Mouse (Mus musculus) adrenal gland, postnatal 36 days (tissue): Measurements from ENCODE around the gene AB124611. TPM values are rescaled to one million over a fixed set of nuclear protein-coding genes. Genes with fewer than 3 reads are reported as not detected.
"Not testable (repeated sequence)": the region's sequence is repeated elsewhere in the genome, so short reads cannot be mapped to it uniquely, and the experiment has no call there.

Source experiments
- DNase-seq, 2 experiments: peaks; one replicate each; pipeline ENCODE4 v3.0.0; 2021; ENCODE audit warnings: mixed read lengths in 1 of 2
- total RNA-seq, 2 experiments: library from RNA; stranded (reverse); gene quantifications; 2 replicates each; pipeline ENCODE4 v1.2.3; 2021

Gene AB124611
- total RNA-seq, 2 experiments from 2014 or later = 1.5 to 2.9 TPM

DNA sequence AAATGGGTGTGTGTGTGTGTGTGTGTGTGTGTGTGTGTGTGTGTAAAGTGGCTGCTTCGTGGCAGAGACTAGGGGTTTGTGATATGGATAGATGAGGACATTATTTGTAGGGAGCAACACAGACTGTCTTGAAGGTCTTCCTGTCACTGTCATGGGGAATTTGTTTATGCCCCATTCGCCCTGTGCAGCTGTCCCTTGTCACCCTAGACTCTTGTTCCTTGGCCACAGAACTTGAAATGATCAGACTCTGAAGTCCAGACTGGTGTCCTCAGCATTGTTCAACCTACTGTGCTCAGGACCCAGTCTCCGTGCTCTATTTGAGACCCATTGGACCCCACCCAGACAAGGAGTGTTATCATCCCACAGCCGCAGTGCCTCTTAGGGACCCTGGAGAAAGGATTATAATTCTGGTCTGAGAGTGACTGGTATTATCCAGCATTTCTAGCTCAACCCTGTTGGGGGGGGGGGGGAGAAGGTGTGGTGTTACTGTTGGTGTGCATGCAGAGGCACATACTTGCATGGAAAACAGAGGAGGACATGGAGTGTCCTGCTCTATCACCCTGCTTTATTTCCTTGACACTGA, 39.1 kb downstream of the AB124611 start:
- DNase-seq = no peak

- DNase-seq = no peak
These were observed 40.6 kb downstream of the AB124611 start for GRCm38 (mm10) chr9:21566538-21566937.

- no peak for DNase-seq
These were observed 41.1 kb downstream of the AB124611 start for GRCm38 (mm10) chr9:21567051-21567450.

GRCm38 (mm10) chr9:21568657-21569255, 42.8 kb downstream of the AB124611 start:
- DNase-seq = no peak

GRCm38 (mm10) chr9:21574012-21574801, 48.2 kb downstream of the AB124611 start:
- DNase-seq = no peak

DNA sequence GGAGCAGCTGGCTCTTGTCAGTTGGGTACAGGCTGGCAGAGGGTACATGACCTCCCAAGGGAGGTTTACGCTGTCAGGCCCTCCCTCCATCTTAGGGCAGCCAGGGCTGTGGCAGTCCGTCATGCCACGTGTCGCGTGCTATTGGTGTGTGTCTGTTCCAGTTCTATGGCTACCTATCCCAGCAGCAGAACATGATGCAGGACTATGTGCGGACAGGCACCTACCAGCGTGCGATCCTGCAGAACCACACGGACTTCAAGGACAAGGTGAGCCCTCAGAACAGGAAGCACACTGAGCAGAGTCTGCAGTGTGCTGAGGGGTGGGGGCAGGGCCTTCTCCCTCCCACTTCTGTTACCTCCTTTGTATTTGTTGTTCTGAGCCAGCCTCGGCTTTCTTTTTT, 49.3 kb downstream of the AB124611 start:
- no peak for DNase-seq

DNA sequence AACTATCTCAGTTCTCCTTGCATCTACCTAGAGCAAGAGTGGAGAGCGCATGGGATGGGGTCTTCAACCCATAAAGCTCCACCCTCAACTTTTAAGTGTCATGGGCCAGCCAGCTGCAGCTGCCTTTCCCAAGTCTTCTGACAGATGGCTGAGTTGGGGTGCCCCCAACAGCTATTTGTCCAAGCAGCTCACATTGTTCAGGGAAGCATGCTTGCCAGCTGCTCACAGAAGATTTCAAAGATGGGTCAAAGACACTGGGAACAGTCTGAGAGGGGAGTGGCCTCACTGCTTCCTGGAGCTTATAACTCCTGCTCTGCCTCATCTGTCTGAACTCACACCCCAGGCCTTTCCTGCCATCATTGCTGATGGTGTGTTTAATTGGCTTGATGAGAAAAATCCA, 50.3 kb downstream of the AB124611 start:
- DNase-seq = no peak

- no peak for DNase-seq
These were observed 52.2 kb downstream of the AB124611 start for GRCm38 (mm10) chr9:21578226-21578625.

DNA sequence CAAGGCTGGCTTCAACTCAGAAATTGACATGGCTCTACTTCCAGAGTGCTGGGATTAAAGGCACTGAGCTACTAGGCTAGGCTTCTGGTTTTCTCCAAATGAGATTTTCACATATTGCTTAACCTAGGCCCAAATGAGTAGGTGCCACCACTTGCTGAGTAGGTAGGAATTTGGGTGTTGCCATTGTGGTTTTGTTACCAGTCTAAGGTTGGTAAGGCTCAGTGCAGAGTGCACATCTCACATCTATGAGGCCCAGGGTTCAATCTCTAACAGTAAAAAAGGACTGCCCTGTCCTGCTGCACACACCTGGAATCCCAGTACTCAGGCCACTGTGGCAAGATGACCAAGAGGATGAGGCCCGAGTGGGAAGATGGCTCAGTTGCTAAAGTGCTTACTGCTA, 59.4 kb downstream of the AB124611 start:
- DNase-seq = no peak

DNA sequence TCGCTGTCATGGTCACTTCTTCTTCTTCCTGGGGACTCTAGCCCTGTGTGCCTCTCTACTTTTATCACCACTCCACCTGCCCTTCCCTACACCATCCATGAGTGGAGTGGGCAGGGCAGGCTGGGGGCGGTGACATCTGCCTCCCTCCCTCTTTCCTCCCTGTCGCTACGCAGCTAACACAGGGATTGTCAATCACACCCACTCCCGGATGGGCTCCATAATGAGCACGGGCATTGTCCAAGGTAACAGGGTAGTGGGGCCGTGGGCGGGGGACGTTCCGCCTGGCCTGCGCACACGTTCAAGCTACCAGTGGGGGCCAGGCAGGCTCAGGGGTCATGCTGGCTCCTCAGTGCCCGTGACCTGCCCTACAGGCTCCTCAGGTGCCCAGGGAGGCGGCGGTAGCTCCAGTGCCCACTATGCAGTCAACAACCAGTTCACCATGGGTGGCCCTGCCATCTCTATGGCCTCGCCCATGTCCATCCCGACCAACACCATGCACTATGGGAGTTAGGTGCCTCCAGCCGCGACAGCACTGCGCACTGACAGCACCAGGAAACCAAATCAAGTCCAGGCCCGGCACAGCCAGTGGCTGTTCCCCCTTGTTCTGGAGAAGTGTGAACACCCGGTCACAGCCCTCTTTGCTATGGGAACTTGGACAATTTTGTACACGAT, 61.8 kb downstream of the AB124611 start:
- DNase-seq = no peak

GRCm38 (mm10) chr9:21588350-21588749, 62.4 kb downstream of the AB124611 start:
- no peak for DNase-seq

DNA sequence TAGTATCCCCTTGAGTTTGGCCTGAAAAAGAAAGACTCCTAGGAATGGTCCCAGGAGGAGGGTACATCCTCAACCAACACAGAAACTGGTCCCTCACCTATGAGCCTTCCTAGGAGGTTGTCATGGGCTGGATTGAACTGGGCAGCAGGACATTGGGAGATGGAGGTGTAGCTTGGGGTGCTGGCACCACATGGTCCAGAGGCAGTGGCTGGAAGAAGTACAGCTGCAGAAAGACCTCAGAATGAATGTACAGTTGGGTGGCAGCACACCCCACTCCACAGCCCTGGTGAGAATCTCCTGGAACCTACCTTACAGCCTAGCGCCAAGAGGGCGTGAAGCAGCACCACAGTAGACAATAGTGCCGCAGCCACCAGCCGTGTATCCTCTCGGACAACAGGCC, 63.6 kb downstream of the AB124611 start:
- DNase-seq = no peak

DNA sequence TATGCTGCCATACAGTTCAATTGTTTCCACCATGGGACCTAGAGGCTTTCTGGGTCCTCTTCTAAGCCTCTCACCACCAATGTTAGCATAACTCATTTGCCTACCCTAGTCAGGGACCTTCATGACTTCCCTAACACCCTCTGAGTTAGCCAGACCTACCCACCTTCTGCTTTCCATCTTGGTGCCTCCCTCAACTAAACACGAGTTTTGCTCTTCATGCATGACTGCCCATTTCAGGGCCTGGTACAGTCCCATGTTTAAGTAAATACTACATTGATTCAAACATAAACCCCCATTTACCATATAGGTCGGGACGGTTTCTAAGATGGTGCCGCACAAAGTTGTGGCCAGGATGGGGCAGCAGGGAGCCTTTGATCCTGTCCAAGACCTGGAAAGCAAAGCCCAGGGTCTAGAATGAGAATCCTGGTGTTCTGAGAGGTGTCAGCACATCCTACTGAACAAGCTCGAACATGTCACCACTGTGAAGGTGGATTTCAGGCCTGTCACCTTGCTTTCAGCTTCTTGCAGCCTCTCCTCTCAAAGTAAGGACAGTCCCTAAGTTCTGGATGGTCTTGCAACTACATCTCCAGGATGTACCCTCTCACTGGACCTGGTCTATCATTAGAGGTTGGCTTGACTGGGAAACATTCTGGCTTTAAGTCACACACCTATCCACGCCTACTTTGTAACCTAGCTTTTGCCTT, 65.3 kb downstream of the AB124611 start:
- DNase-seq = no peak

GRCm38 (mm10) chr9:21591831-21592702, 66.1 kb downstream of the AB124611 start:
- no peak for DNase-seq

- DNase-seq = peak; percentile 87 to 88
These were observed 66.7 kb downstream of the AB124611 start, which contains the start of the genes Timm29 and Yipf2 for GRCm38 (mm10) chr9:21592703-21593121. TSS of gene Timm29 (plus strand) at chr9:21592722. TSS of gene Yipf2 (minus strand) at chr9:21592828.

- peak; percentile 78 to 79 for DNase-seq
These were observed 67.2 kb downstream of the AB124611 start for GRCm38 (mm10) chr9:21593122-21593721.

DNA sequence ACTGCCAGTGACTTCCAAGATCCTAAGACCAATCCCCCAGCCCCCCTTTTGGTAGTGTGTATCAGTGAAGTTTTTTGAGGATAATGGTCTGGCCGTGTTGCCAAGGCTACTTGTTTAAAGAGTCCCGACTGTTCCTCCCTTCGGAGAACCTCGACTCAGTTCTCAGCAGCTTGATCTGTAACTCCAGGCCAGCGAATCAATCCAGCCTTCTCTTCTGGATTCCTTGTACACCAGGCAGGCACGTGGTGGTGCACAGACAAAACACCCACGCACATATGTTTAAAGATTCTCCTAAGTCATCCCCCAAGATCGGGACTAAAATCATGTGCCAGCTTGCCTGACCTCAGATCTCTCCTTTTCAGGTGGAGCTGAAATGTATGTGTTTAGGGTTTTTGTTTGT, 68.4 kb downstream of the AB124611 start:
- DNase-seq = not testable (repeated sequence)

DNA sequence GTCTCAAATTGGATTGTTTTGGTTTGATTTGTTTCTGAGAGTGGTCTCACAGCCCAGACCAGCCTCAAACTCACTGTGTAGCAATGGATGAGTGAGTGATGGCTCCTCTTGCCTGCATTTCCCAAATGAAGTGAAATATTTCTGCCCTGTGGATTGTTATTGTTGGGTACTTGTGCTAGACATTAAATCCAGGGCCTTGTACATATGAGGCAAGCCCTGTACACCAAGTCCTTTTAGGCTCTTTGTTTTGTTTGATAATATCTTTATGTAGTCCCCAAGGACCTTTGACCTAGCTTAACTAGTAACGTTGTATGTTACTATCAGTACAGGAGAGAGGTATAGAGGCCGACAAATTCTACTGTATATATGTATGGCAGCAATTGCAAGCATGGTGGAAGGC, 68.9 kb downstream of the AB124611 start:
- DNase-seq = no peak
